Mouse (Mus musculus) C2C12 (cell line): ENCODE results near the gene Stx19.

Experiments used
- CTCF ChIP-seq: IDR thresholded peaks from one replicate; pipeline ENCODE4 v1.5.1; 2011; ENCODE audit not compliant: control insufficient read depth, insufficient read depth, insufficient read length
- FOSL1 ChIP-seq: IDR thresholded peaks from one replicate; pipeline ENCODE4 v1.8.0; 2011; ENCODE audit warnings: mild to moderate bottlenecking, low read length; ENCODE audit not compliant: poor library complexity, insufficient read depth, severe bottlenecking
- MAX ChIP-seq: IDR thresholded peaks from one replicate; pipeline ENCODE4 v1.6.1; 2011; ENCODE audit warnings: mild to moderate bottlenecking, control low read depth
- MYOD1 ChIP-seq: IDR thresholded peaks from one replicate; pipeline ENCODE4 v1.6.1; 2011; ENCODE audit warnings: low read depth; ENCODE audit not compliant: control insufficient read depth, insufficient read length
- MYOG ChIP-seq: IDR thresholded peaks from one replicate; pipeline ENCODE4 v1.6.1; 2011; ENCODE audit not compliant: control insufficient read depth, insufficient read length; ENCODE audit errors: extremely low read depth
- USF1 ChIP-seq: IDR thresholded peaks from one replicate; pipeline ENCODE4 v1.6.1; 2011; ENCODE audit warnings: low read depth, mild to moderate bottlenecking, control low read depth, moderate library complexity

DNA sequence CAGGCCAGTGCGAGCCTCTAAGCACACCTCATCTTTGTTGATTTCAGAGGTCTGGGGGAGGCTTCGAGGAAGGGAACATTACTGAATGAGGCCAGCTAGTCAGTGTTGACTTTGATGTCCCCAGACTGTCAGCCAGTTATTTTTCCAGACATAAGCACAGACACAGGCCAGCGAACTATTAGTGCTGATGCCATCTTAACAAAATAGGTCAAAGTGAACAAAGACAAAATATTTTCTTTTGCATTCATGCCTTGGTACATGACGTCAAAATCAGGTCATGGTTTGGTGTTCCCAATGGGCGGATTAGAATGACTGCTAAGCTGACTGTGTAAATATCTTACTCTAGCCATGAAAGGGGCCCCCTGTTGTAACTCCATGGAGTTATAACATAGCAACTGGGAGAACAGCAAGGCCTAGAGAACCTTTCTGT lies 58.2 kb downstream of the Stx19 start:
- TF ChIP-seq CTCF (no peak), MAX (no peak), MYOD1 (no peak), MYOG (no peak), USF1 (no peak), FOSL1 (no peak)
